In genomic region chr17:24030551-24030950, GRCm38 (mm10) we compare ENCODE assay signal across 38 mouse cellular contexts. TPM values are rescaled to one million over a fixed set of nuclear protein-coding genes. Genes with fewer than 3 reads are reported as not detected.
"Had no signal": no experiment of that assay in that cellular context is flagged by ENCODE, and none has a peak within 500 bp of the region (broad histone marks: within the 10 kb centered on the region; RNA-seq: fewer than 3 reads in every experiment).

No protein-coding gene starts in this region.

- H3K4me2 ChIP-seq: heart, embryonic 13.5 days; heart, embryonic 15.5 days; hindbrain, embryonic 12.5 days; hindbrain, embryonic 14.5 days; intestine, embryonic 15.5 days; limb, embryonic 12.5 days; liver, embryonic 11.5 days; liver, embryonic 13.5 days; liver, embryonic 15.5 days had no signal

- H3K9ac ChIP-seq: heart, embryonic 13.5 days; heart, embryonic 15.5 days; hindbrain, embryonic 12.5 days; hindbrain, embryonic 14.5 days; intestine, embryonic 15.5 days; limb, embryonic 12.5 days; liver, embryonic 13.5 days; liver, embryonic 15.5 days; liver, postnatal 0 days had no signal

- H3K27ac ChIP-seq: heart, adult 2 months; heart, embryonic 10.5 days; heart, embryonic 13.5 days; heart, embryonic 15.5 days; hindbrain, embryonic 10.5 days; hindbrain, embryonic 12.5 days; hindbrain, embryonic 14.5 days; intestine, embryonic 15.5 days; layer of hippocampus, adult 2 months; left cerebral cortex, adult 2 months; limb, embryonic 10.5 days; limb, embryonic 12.5 days; liver, embryonic 13.5 days; liver, embryonic 15.5 days had no signal

- H3K4me3 ChIP-seq: heart, adult 2 months; heart, embryonic 10.5 days; heart, embryonic 13.5 days; heart, embryonic 15.5 days; hindbrain, embryonic 10.5 days; hindbrain, embryonic 12.5 days; intestine, embryonic 15.5 days; layer of hippocampus, adult 2 months; left cerebral cortex, adult 2 months; limb, embryonic 10.5 days; limb, embryonic 12.5 days; liver, embryonic 13.5 days; liver, embryonic 15.5 days had no signal

- H3K4me1 ChIP-seq: hindbrain, embryonic 10.5 days; hindbrain, embryonic 12.5 days; intestine, embryonic 15.5 days; limb, embryonic 10.5 days; limb, embryonic 12.5 days; liver, embryonic 13.5 days; liver, embryonic 15.5 days had no signal

- H3K27me3 ChIP-seq: heart, embryonic 13.5 days; heart, embryonic 15.5 days; hindbrain, embryonic 12.5 days; intestine, embryonic 15.5 days; limb, embryonic 12.5 days; liver, embryonic 13.5 days; liver, embryonic 15.5 days had no signal

- H3K36me3 ChIP-seq: heart, embryonic 10.5 days; heart, embryonic 13.5 days; heart, embryonic 15.5 days; hindbrain, embryonic 10.5 days; hindbrain, embryonic 12.5 days; intestine, embryonic 15.5 days; limb, embryonic 10.5 days; limb, embryonic 12.5 days; liver, embryonic 13.5 days; liver, embryonic 15.5 days had no signal

- H3K9me3 ChIP-seq: heart, embryonic 10.5 days; heart, embryonic 13.5 days; heart, embryonic 15.5 days; hindbrain, embryonic 10.5 days; hindbrain, embryonic 12.5 days; intestine, embryonic 15.5 days; limb, embryonic 10.5 days; limb, embryonic 12.5 days; liver, embryonic 13.5 days; liver, embryonic 15.5 days had no signal

- DNase-seq: gastrocnemius, postnatal 14 days; gastrocnemius, postnatal 36 days; heart, adult 11 months; heart, adult 2 months; heart, postnatal 4 days; kidney, adult 18-20 months; kidney, adult 8-10 months; kidney, postnatal 10 days; kidney, postnatal 25 days; kidney, postnatal 4 days; liver; liver, embryonic 13.5 days; liver, postnatal 0 days had no signal

- ATAC-seq: hindbrain, embryonic 16.5 days; inflammation-experienced regulatory T-cells, adult 6 months; intestine, embryonic 15.5 days; intestine, postnatal 0 days; liver, postnatal 0 days had no signal

RNA-seq across cellular contexts. Expression of gene Prss27, which starts 7.4 kb away (rescaled TPM):
- total RNA-seq: gastrocnemius, adult 18-20 months; gastrocnemius, adult 8-10 months; gastrocnemius, postnatal 14 days; gastrocnemius, postnatal 36 days; heart, adult 2 months; heart, postnatal 25 days; heart, postnatal 4 days; layer of hippocampus, adult 2 months; layer of hippocampus, postnatal 10 days; layer of hippocampus, postnatal 25 days; left cerebral cortex, adult 2 months; left cerebral cortex, postnatal 14 days; left cerebral cortex, postnatal 36 days had no signal
- polyA plus RNA-seq: heart, adult 2 months; heart, embryonic 15.5 days; heart, postnatal 0 days; kidney, embryonic 14.5 days; limb, embryonic 10.5 days; limb, embryonic 12.5 days; liver, embryonic 11.5 days; liver, embryonic 13.5 days; liver, embryonic 15.5 days; liver, postnatal 0 days had no signal

RNA-seq across cellular contexts. Expression of gene Prss22, which starts 32.7 kb away (rescaled TPM):
- total RNA-seq: gastrocnemius, adult 18-20 months; gastrocnemius, adult 8-10 months; gastrocnemius, postnatal 14 days; gastrocnemius, postnatal 36 days; heart, adult 2 months; heart, postnatal 25 days; heart, postnatal 4 days; layer of hippocampus, adult 2 months; layer of hippocampus, postnatal 10 days; layer of hippocampus, postnatal 25 days had no signal
- polyA plus RNA-seq: heart, adult 2 months; heart, postnatal 0 days; hindbrain, embryonic 14.5 days; hindbrain, embryonic 16.5 days; inflammation-experienced regulatory T-cells, adult 6 months; intestine, embryonic 15.5 days; liver, embryonic 13.5 days; liver, embryonic 15.5 days; liver, postnatal 0 days had no signal

RNA-seq across cellular contexts. Expression of gene Prss30, which starts 50.2 kb away (rescaled TPM):
- total RNA-seq: gastrocnemius, adult 18-20 months; gastrocnemius, adult 8-10 months; gastrocnemius, postnatal 14 days; gastrocnemius, postnatal 36 days; heart, adult 2 months; heart, postnatal 25 days; heart, postnatal 4 days had no signal
- polyA plus RNA-seq: heart, embryonic 13.5 days; heart, embryonic 15.5 days; heart, postnatal 0 days; hindbrain, embryonic 10.5 days; hindbrain, embryonic 12.5 days; hindbrain, embryonic 14.5 days; hindbrain, embryonic 16.5 days; limb, embryonic 10.5 days; limb, embryonic 12.5 days; liver, embryonic 11.5 days; liver, embryonic 13.5 days had no signal
